Mouse (Mus musculus): Measurements from ENCODE around the gene Ctse.
A peak's percentile ranks its signal among the peaks of the same experiment; 100 is the strongest.

- peak; percentile 46 for TF ChIP-seq CTCF (IDR thresholded peaks at IDR 0.05; ENCODE audit: low read depth, low read length)
- TF ChIP-seq POLR2A (IDR thresholded peaks at IDR 0.05; ENCODE audit: insufficient read depth, low read length) = no peak
Measured at GRCm38 (mm10) chr1:131618576-131618975, 19.5 kb upstream of the Ctse start.

All from ES-Bruce4 (cell line).